Comparison of ENCODE assay signal across 12 mouse cellular contexts in genomic region chr17:35707929-35708328, GRCm38 (mm10). TPM values are rescaled to one million over a fixed set of nuclear protein-coding genes. Genes with fewer than 3 reads are reported as not detected.
A peak's percentile ranks its signal among the peaks of the same experiment; 100 is the strongest.
DNase-seq lines count a peak whose midpoint lies in the region; ATAC-seq lines count a peak whose summit lies in the region.
"Had no signal": no experiment of that assay in that cellular context is flagged by ENCODE, and none has a peak within 500 bp of the region (broad histone marks: within the 10 kb centered on the region; RNA-seq: fewer than 3 reads in every experiment).

No protein-coding gene starts in this region.

- H3K4me3 ChIP-seq in kidney, embryonic 14.5 days (ENCODE audit: low read length), result no peak overlapping the region
- H3K4me3 ChIP-seq: myocyte had no signal

- peaks cover 34% of the 10 kb centered on the region for H3K4me1 ChIP-seq in kidney, embryonic 14.5 days (ENCODE audit: control insufficient read depth, insufficient read depth, low read length)

- no peaks in the 10 kb centered on the region for H3K9me3 ChIP-seq in kidney, embryonic 14.5 days (ENCODE audit: control insufficient read depth, low read length)

- ATAC-seq in kidney, embryonic 14.5 days (ENCODE audit: low FRiP score, low TSS enrichment), result no peak
- ATAC-seq in CD4-positive, CD25-positive, alpha-beta regulatory T cell, adult 4 months, result peak; percentile 63

- H3K36me3 ChIP-seq in kidney, embryonic 14.5 days (ENCODE audit: control insufficient read depth, insufficient read depth, low read length), result no peaks in the 10 kb centered on the region

- H3K4me2 ChIP-seq in kidney, embryonic 14.5 days (replicated peaks; ENCODE audit: low read depth, low read length), result no peak overlapping the region

- DNase-seq in kidney, adult 11 months, result peak; percentile 68
- DNase-seq in adrenal gland, postnatal 25 days, result peak; percentile 23
- peak; percentile 68 to 83 for DNase-seq in kidney, postnatal 36 days
- no peak for DNase-seq in cerebellum, adult 9-10 months
- no peak for DNase-seq in layer of hippocampus, adult 8-10 months (ENCODE audit: low spot score in 2 of 2)
- DNase-seq in urinary bladder, postnatal 14 days (ENCODE audit: low spot score), result no peak
- DNase-seq: cerebellum, adult 8-10 months; spleen, adult 18-20 months had no signal

- H3K27ac ChIP-seq in kidney, embryonic 14.5 days (ENCODE audit: low read depth, low read length), result no peak overlapping the region
- H3K27ac ChIP-seq: liver, embryonic 14.5 days had no signal

- no peaks in the 10 kb centered on the region for H3K27me3 ChIP-seq in kidney, embryonic 14.5 days (ENCODE audit: control insufficient read depth, insufficient read depth, low read length)

- H3K9ac ChIP-seq in kidney, embryonic 14.5 days (ENCODE audit: low read depth, low read length), result no peak overlapping the region
- H3K9ac ChIP-seq: liver, embryonic 14.5 days had no signal

- 70% methylated on average over 7 of the region's 7 CpGs for WGBS in kidney, embryonic 14.5 days

RNA-seq across cellular contexts. Expression of gene Ddr1, which starts 3.5 kb away (rescaled TPM):
- 34.6 and 52.0 TPM in 2 replicates for polyA plus RNA-seq in kidney, embryonic 14.5 days (2014; fragmentation: Nextera tagmentation; extraction: Ambion mirVana)
- polyA plus RNA-seq in CD4-positive, CD25-positive, alpha-beta regulatory T cell, adult 4 months (2017; shearing (Covaris generic)), result under 1 TPM; 0.65 TPM
- total RNA-seq in adrenal gland, postnatal 25 days (2021), result 41.7 and 54.6 TPM in 2 replicates
- 10 to 100 TPM; 58.3 to 84.6 (median 74.1) TPM for total RNA-seq in layer of hippocampus, adult 8-10 months (2022)

RNA-seq across cellular contexts. Expression of gene Gtf2h4, which starts 34.4 kb away (rescaled TPM):
- polyA plus RNA-seq in kidney, embryonic 14.5 days (2014; fragmentation: Nextera tagmentation; extraction: Ambion mirVana), result 50.7 and 56.7 TPM in 2 replicates
- 10 to 100 TPM; 28.3 to 37.7 TPM for polyA plus RNA-seq in CD4-positive, CD25-positive, alpha-beta regulatory T cell, adult 4 months (2017; shearing (Covaris generic))
- 22.4 and 26.9 TPM in 2 replicates for total RNA-seq in adrenal gland, postnatal 25 days (2021)
- total RNA-seq in layer of hippocampus, adult 8-10 months (2022), result 10 to 100 TPM; 28.3 to 35.3 (median 33.2) TPM

RNA-seq across cellular contexts. Expression of gene Vars2, which starts 40.5 kb away (rescaled TPM):
- 9.5 and 16.8 TPM in 2 replicates for polyA plus RNA-seq in kidney, embryonic 14.5 days (2014; fragmentation: Nextera tagmentation; extraction: Ambion mirVana)
- 10 to 100 TPM; 11.1 to 15.2 TPM for polyA plus RNA-seq in CD4-positive, CD25-positive, alpha-beta regulatory T cell, adult 4 months (2017; shearing (Covaris generic))
- total RNA-seq in adrenal gland, postnatal 25 days (2021), result 41.5 and 65.4 TPM in 2 replicates
- 10 to 100 TPM; 28.0 to 44.7 (median 35.4) TPM for total RNA-seq in layer of hippocampus, adult 8-10 months (2022)

Comparison
In these comparisons a context has a peak if more than half of its experiments do, and no peak if none do; other contexts are left out.
1. DNase-seq: peak in kidney, adult 11 months (single experiment), adrenal gland, postnatal 25 days (single experiment) and kidney, postnatal 36 days (2 of 2); none in cerebellum, adult 9-10 months (single experiment), layer of hippocampus, adult 8-10 months (0 of 2) and urinary bladder, postnatal 14 days (single experiment).